Mouse (Mus musculus) CD4-positive, CD25-positive, alpha-beta regulatory T cell, adult 4 months (primary cell): Measurements from ENCODE around the gene Pyy. TPM values are rescaled to one million over a fixed set of nuclear protein-coding genes. Genes with fewer than 3 reads are reported as not detected.

ENCODE experiments used
- ATAC-seq: one replicate; pipeline ENCODE4 v1.8.0; 2017
- polyA plus RNA-seq, 2 experiments: library from polyadenylated mRNA; unstranded; fragments of 100-300 nt; shearing (Covaris generic); gene quantifications; one replicate each; pipeline ENCODE4 v1.2.1; 2017

Gene Pyy
- polyA plus RNA-seq, result not detected

DNA sequence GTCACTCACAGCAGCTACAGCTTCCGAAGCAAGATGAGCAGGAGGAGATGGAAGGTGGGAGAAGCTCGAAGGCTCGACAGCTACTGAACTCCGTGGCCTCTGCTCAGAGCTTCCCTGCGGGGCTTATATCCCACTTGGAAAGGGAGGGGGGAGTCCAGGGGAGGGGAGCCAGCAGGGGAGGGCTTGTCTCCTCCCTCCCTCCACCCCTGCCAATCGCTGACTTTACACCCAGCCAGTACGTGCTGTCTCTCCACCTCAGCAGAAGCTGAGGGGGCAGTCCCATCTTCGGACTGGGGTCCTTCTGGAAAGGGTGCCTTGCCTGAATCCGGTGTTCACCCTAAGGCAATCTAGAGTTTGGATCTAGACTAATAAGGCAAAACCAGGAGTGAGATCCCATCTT is at the start of gene Pyy:
Gene Pyy (minus strand): TSS at position 101 of the 400 bp plus-strand sequence.
- no peak for ATAC-seq

DNA sequence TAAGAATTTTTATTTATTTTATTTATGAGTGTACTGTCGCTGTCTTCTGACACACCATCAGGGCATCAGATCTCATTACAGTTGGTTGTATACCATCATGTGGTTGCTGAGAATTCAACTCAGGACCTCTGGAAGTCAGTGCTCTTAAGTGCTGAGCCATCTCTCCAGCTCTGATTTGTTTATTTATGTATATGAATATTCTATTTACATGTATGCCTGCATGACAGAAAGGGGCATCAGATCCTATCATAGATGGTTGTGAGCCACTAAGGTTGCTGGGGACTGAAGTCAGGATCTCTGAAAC is 49.1 kb upstream of the Pyy start:
- ATAC-seq, result no peak

DNA sequence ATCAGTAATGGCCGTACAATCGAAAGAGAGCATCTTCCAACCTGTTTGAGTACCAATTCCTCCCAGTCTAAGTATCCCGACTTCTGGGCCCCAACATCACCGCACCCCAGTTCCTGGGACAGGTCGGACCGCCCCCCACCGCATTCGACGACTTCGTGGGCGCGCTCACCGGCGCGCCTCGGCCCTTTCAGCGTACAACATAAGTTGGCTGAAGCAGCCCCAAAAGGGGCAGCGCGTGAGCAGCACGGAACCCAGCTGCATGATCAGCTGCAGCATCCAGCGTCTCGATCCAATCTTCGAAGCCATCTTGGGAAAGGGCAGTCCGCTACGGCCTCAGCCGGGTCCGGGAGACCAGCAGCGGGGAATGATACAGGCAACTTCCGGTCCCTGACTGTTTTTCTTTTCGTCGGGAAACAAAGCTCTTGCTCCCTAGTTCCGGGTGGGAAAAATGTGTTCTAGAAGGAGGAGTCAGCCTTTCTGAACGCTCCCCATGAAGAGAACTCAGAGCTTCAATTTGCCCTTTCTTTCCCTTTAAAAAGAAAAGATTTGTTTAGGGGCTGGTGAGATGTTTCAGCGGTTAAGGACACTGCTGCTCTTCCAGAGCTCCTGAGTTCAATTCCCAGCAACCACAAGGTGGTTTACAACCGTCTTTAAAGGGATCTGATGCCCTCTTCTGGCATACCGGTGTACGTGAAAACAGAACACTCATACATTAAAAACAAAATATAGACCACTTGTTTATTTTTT is 48.6 kb upstream of the Pyy start, which contains the start of gene Tmem101:
Gene Tmem101 (minus strand): TSS at position 366 of the 747 bp plus-strand sequence.
- peak; percentile 61 for ATAC-seq

DNA sequence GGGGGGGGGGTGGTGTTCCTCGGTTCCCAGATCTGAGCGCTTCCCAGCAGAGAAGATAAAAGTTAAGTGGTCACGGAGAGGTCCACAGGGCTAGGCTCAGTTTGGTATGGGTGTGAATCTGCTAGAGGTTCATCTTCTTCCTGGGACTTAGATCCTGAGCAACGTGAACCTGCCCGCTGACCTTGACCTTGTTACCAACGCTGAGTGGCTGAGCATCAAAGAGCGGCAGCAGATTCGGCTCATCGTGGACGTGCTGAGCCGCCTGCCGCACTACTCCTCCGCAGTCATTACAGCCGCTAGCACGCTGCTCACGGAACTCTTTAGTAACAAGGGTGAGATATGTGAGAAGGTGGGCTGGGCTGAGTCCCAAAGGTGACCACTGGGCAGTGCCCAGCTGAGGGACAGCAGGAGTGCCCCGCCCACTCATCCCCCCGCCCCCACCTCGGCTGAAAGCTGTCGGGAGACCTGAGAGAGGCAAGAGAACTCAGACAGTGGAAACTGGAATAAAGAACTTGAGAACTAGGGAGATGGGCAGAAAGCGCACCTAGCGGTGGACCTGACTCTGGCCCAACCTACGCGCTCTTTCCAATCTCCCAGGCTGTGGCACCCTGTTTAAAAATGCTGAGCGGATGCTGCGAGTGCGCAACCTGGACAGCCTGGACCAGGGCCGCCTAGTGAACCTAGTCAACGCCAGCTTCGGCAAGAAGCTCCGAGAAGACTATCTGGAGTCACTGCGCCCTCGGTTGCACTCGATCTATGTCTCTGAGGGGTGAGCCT is 39.8 kb upstream of the Pyy start:
- ATAC-seq, result no peak

DNA sequence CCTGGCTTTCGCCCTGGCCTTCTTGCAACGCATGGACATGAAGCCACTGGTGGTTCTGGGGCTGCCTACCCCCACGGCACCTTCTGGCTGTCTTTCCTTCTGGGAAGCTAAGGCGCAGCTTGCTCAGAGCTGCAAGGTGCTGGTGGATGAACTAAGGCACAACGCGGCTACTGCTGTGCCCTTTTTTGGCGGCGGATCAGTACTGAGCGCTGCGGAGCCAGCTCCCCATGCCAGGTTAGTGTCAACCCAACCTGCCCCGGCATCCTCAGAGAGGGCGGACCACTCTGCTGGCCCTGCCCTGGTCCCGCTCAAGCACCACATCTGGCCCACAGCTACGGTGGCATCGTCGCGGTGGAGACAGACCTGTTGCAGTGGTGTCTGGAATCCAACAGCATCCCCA is 38.9 kb upstream of the Pyy start:
- ATAC-seq, result no peak

DNA sequence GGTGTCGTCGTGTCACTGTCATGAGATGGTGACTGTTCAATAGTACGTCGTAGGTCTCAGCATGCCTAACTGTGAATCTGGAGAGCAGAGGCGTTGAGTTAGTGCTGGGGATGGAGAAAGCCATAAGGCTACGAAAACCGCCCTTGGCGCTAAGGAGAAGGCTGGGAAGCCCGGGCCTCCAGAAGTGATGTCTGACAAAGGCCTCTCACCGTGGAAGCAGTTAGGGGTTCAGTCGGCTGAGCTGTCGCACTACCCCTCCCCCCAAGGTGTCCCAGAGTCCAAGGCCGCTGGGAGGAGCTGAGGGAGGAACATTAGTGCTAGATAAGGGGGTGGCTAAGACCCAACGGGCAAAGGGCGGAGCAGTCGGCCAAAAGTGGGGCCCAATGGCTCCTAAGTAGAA is 38.4 kb upstream of the Pyy start:
- ATAC-seq, result no peak

DNA sequence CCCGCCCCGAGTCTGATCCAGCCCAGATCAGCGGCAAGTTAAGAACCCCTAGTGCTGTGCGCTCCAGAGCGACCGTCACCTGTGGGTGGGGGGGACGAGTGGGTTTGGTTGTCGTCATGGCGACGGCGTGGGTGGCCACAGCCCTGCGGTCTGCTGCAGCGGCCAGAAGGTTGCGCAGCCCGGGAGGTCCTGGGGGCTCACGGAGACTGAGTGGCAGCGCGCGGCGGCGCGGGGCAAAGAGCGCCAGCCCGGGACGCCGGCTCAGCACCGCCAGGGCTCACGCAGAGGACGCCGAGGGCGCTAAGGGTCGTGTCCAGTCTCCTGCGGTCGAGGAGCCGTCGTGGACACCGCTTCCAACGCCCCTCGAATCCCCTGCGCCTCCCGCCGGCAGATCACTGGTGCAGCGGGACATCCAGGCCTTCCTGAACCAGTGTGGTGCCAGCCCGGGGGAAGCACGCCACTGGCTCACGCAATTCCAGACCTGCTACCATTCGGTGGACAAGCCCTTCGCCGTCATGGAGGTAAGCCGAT is 37.9 kb upstream of the Pyy start, which contains the start of gene Nags:
Gene Nags (plus strand): TSS at position 43 of the 531 bp plus-strand sequence.
- ATAC-seq, result no peak

DNA sequence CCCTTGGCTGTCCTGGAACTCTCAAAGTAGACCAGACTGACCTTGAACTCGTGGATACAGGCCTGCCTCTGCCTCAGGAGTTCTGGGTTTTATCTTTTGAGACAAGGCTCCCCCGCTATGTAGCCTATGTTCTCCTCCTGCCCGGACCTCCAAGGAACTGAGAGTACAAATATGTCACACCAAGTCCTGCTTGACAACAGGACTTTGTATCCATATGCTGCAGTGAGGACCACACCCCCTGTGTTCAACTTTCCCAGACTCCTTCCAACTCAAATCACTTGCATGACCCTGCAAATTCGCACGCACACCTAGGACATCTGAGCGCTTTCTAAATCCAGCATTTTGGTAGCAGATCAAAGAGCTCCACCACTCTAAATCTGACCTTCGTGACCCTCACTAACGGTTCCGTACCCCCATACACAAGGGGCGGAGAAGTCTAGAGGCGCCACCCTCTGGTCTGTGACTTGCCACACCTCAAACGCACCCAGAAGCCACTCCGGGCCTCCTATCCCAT is 37.4 kb upstream of the Pyy start:
- no peak for ATAC-seq

DNA sequence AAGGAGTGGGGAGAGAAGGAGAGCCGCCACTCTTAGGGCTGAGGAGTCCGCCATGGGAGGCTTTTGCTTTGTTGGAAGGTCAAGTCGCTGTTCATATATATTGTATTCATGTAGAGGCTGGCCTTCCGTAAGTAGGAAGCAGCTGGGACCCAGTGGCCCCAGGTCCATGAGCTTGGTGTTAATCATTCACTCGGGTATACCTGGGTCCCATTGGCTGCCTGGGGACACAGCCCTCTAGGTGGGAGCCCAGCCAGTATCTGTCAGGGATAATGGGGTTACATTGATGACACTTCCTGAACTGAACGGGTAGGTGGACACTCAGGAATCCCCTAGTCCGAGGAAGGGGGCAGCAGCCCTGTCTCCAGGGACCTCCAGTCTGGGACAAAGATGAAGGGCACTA is 34.7 kb upstream of the Pyy start:
- no peak for ATAC-seq

DNA sequence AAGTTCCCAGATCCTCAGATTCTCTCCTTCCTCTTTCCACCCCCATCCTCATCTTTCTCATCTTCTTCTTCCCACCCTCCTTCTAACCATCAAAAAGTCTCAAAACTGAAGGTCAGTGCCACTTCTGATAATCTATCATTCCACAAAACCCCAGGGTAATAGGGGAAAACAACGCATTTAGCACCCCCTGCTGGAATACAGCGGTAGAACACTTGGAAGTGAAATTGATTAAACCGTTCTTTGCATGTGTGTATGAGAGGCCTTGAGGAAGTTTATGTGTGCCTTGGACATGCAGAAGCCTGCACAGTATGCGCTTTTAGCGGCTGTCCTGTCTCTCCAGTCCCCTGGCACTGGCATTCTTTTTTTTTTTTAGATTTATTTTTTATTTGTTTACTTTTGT is 32.9 kb upstream of the Pyy start:
- peak; percentile 58 for ATAC-seq

DNA sequence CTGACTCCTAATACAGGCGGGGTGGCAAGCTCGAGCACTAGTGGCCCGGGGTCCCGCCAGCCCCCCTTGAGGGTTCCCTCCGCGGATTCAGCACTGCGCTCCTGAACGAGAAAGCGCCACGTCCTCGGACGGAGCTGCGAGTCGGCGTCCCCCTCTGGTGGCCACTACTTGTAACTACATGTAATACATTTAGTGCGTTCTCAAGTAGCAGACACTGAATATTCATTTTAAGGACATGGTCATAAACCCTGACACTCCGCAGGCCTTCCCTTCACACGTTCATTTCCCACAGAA is 30.8 kb upstream of the Pyy start:
- peak; percentile 66 for ATAC-seq

DNA sequence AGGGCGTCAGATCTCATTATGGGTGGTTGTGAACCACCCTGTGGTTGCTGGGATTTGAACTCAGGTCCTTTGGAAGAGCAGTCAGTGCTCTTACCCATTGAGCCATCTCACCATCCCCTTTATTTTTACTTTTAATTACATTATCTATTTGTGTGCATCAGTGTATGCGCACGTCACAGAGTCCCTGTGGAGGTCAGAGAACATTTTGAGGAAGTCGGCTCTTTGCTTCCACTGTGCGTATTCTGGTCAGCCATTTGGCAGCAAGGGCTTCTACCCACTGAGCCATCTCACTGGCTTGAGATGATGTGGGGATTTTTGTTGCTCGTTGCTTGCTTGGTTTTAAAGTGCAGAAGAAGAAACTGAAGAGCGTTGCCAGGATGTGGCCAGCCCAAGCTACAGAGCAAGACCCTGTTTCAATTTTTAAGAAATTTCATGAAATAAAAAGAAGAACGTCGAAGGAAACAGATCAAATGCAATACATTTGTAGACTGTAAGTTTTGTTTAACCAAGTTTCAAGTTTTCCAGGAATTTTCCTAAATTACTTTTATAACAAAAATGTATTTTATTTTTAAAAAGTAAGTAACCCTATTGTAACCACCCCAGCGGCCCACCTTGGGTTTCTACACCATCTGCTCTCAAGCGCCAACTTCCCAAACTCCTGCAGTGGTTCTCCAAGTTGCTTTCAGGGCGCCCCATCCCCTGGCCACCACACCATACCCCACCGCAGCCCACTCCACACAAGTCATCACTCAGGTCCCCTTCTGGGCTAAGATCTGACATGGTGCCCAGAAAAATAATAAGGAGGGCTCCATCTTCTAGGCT is 30.2 kb upstream of the Pyy start:
- ATAC-seq, result no peak

DNA sequence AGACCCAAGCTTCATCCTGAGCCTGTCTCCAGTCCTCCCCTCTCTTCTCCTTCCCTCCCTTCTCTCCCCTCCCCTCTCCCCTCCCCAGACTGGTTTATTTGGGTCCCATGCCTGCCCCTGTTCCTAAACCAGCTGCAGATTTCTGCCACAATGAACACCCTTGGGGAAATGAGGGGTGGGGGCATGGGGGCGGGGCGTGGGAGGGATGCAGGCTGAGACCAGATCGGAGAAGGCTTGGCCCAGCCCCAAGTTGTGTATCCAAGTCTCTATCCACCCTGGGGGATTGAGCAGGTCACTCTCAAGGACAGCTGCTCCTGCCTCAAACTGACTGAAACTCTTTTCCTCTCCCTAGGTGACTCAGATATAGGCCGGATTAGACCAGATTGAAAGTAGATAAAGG is 26.9 kb upstream of the Pyy start:
- no peak for ATAC-seq

DNA sequence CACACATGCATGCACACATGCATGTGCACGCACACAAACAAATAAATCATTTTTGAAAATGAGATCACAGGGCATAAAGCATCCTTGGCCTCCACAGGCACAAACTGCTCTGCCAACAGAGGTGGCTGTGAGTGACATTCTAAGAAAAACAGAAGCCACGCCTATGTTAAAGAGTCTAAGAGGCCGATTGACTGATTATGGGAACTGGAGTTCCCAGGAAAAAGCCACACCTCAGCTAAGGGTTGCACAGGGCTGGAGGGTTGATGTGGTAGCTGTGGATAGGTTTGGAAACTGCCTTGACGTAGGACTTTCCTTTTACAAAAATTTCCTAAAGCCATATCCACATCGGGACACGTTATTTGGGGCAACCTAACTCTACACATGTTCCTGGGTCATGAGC is 9.8 kb upstream of the Pyy start:
- ATAC-seq, result no peak

DNA sequence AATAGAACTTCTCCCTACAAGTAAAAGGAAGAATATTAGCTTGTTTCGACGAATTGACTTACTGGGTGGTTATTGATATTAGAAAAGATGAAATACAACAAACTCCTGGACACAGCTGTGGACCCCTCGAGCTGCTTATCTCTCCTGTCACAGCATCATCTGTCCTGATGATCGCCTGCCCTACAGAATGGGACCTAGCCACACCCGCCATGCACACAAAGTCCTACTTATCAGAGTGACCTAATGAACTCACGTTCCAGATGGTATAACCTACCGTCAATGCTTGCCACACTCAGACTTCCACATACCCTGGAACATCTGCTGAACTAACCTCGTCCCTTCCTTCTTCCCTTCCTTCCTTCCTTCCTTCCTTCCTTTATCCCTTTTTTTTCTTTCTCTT is 8.6 kb upstream of the Pyy start:
- no peak for ATAC-seq

DNA sequence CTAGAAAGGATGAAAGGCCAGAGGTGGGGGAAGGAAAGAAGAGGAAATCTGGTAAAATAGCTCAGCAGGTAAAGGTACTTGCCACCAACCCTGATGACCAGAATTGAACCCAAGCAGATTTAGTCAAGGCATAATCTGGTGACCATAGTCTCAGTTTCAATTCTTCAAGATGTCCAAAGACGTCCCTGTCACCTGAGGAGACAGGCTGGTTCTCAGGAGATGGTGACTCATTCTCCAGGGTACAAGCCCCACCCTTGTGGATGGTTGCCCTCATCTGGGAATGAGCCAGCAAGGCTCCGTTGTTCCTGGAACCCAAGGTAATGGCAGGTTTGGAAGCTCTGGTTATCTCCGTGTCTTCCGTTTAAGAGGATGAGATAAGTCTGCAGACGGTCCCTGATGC is 3.9 kb upstream of the Pyy start:
- ATAC-seq, result no peak

DNA sequence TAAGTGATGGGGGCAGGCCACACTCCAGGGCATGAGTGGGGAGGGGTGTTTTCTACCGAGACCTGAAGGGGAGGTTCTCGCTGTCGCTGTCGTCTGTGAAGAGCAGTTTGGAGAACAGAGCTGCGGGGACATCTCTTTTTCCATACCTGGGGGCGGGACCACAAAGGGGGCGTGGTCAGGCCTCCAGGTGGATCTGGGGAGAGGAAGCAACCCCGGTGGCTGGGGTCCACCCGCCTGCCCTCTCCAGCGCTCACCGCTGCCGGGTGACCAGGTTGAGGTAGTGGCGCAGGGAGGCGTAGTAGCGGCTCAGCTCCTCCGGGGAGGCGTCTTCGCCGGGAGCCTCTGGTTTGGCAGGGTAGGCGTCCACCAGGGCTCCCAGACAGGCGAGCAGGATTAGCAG is 721 bp downstream of the Pyy start:
- ATAC-seq, result no peak

DNA sequence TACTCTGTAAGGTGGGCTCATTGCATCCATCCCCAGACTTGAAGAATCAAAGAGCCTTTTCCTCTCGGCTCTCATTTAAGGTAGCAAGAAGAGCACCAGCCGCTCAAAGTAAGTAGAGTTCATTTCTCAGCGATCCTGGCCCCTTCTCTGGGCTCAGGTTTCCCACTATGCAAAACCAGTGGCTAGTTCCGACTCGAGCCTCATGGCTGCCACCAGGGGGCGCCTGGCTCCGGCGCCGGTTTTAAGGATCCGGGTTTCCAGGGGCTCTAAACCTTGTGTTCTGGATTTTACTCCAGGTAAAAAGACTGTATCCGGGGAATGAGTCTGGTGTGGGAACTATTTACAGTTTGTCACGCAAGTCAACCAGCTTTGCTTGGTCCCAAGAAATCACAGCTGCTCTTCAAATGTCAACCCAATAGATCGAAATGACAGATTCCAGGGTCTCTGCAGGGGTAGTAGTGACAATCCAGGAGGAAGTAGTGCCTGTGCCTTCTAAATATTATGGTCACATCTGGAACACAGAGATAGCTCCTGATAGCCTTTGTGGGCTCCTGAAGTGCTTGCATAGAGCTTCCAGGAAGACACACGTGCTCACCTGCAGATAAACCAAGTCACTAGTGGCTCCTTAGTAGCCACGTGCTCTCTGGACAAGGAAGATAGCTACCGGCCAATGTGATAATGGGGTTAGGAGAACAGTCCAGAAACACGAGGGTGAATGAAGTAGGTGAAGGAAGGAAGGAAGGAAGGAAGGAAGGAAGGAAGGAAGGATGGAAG is 5.0 kb downstream of the Pyy start:
- ATAC-seq, result no peak

DNA sequence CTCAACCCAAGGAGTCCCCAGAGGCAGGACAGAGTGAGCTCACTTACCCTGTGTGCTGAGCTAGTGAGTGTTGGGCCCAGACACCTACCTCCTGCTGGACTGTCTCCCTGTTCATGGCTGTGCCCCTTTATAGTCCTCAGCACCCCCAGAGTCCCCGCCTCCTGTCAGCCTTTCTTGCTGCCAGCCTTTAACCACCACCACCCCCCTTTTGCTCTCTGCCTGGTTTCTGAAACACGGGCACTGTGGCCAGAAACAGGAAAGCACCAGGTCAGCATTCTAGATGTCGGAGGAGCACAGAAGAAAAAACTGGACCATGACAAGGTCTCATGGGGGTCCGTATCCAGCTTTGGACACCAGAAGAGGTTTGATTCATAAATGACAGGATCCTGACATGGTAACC is 6.4 kb downstream of the Pyy start, which contains the start of gene Ppy:
Gene Ppy (minus strand): TSS at position 101 of the 400 bp plus-strand sequence.
- ATAC-seq, result no peak

DNA sequence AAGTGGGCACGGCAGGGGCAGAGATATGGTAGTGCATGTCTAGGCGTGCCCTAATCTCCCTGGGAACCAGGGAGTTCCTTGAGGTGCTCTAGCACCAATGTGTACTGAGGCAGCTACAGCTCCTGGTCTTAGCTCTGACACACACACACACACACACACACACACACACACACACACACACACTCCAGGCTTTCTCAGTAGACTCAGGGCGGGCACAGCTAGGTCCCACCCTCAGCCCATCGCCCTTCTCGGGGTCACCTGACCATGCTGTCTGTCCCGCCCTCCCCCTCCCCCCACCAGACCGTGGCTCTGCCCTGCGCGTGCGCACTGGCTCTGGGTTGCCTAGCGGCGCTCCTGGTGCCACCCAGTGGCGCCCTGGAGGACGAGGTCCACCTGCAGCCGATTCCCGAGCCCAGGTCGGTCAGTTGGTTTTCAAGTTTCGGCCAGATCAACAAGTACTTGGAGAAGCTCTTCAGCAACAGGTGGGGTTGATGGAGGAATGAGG is 10.7 kb downstream of the Pyy start:
- ATAC-seq, result peak; percentile 39

DNA sequence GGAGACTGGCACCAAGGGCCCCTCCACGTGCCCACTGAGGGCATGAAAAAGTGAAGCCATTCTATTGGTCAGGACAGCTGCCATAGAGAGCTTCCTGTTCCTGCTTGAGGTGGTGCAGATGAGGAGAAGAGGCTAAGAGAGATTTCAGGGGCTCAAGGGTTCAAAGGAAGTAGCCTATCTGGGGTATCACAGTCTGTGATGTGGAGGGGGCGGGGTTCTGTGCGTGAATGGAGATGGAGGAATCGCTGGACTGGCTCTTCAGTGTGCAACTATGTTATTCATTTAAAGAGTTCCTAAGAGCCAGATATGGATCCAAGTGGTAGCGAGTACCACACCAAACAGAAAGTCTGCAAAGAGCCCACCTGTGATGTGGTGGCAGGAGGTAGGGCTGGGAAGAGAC is 11.2 kb downstream of the Pyy start:
- ATAC-seq, result no peak

DNA sequence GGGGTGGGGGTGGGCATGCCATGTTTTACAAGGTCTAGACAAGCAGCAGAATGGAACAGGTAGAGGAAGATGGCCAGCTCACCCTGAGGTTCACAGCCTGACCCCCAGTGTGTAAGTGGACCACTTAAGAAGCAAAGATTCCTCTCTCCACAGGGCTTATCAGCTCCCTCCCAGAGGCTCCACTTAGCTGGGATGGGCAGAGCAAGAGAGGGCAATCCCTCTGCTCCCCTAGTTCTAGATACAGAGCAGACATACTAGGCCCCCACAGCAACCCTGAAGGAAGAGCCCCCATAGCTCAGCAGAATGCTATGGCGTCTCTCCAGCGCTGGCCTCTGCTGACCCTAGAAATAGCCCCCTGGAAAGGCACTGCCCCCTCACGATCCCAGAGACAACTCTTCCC is 12.0 kb downstream of the Pyy start:
- no peak for ATAC-seq
